Mouse (Mus musculus) lung, postnatal 4 days (tissue): ENCODE measurements around the gene Scamp1.
A peak's percentile ranks its signal among the peaks of the same experiment; 100 is the strongest.

ENCODE experiments used
- DNase-seq, 2 experiments: peaks; one replicate each; pipeline ENCODE4 v3.0.0; 2021

Gene Scamp1

DNA sequence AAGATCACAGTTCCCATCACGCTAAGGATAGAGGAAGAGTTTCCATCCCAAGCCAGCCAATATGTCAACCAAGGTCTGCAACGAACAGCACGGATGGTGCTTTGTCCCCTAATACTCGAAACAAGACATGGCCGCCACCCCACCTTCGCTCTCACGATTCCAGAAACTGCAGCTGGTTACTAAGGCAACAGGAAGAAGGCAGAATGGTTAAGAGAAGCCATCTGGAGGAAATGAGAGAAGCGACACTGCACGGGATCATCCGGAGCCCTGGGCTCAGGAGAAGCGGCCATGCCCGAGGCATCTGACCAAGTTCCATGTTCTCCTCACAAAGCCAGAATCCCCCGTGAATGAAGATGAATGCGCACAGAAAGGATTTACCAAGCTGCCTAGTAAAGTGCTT lies 62.0 kb downstream of the Scamp1 start:
- no peak for DNase-seq

GRCm38 (mm10) chr13:94212716-94213115 lies 72.9 kb downstream of the Scamp1 start:
- DNase-seq: peak in 1 of 2 experiments; percentile 21

GRCm38 (mm10) chr13:94212179-94212578 lies 73.5 kb downstream of the Scamp1 start:
- DNase-seq: no peak

DNA sequence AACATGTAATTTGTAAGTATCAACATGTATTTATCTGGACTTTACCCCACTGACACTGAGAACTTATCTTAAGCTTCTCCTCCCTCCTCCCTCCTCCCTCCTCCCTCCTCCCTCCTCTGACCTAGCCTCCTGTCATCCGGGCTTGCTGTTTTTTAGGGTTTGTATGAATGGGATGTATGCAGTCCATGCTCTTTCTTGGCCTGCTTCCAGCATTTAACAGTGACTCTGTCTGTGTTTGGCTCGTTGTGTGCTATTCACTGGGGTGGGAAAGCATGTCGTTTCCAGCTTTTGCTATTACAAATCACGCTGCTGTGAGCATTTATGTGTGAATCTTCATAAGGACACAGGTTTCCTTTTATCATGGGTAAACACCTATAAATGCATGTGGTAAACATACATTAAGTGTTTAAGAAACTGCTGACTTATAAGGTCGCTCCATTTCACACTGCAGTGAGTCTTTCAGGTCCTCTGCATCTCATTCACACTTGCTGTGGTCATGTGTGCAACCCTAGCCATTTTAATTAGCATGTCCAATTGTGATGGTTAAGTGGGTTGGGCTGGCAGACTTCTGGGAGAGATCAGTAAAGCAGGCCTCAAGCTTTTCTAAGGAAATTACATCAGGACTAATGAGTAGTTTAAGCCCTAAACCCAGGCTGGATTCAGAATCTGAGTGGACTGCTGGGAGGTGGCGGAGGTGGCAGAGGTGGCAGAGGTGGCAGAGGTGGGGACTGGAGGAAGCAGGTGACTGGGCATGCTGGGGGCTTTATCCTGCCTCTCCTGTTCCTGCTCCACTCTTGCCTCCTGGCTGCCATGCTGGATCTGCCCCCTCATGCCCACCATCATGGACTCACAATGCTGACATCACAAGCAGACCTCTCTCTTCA lies 74.2 kb downstream of the Scamp1 start:
- DNase-seq: no peak

DNA sequence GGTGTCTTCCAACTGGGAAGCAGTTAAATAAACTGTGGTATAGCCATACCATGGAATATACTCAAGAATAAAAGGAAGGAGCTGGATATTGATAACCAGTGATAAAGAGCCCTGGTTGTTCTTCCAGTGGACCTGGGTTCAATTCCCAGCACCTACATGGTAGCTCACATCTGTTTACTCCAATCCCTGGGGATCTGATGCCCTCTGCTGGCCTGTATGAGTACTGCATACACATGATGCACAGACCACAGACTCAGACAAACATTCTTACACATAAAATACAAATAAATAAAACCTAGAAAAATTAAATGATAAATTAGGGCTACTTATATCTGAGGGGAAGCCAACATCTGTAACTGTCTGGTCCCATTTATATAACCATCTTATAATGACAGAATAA lies 76.8 kb downstream of the Scamp1 start:
- DNase-seq: no peak

GRCm38 (mm10) chr13:94207973-94208372 lies 77.7 kb downstream of the Scamp1 start:
- DNase-seq: peak in 1 of 2 experiments; percentile 20

GRCm38 (mm10) chr13:94205234-94205633 lies 80.4 kb downstream of the Scamp1 start:
- peak; percentile 51 to 64 for DNase-seq

DNA sequence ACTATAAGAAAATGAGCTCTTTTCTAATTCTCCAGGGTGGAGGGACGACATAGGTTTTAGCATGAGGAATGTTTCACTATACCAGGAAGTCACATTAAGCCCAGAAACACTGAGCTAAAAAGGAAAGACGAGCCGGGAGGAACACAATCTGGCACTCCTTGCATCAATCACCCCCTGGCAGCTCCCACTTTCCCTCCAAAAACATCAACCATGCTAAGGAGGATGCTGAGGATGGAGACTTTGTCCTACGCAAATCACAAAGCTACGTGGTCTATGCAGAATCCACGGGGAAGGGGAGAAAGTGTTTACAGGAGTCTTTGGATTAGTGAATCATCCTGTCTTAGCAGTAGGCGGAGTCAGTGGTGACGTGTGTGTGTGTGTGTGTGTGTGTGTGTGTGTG lies 85.8 kb downstream of the Scamp1 start:
- DNase-seq: no peak

DNA sequence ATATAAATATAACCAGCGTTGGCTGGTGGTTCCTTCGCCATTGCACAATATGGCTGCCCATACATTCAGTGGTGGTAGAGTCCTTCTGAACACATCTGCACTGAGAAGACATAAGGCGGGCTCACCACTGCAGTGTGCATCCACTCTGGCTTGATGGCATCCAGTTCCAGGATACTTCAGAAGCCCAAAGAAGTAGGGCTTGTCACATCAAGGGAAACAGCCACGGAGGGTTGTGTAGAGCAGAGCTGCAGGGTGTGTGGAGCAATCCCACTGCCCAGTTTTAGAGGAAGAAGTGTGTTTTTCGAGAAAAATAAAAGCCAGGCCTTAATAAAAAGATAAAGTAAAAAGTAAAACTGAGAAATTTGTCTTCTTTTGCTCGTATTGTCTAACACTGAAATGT lies 87.0 kb downstream of the Scamp1 start:
- DNase-seq: peak in 1 of 2 experiments; percentile 12

DNA sequence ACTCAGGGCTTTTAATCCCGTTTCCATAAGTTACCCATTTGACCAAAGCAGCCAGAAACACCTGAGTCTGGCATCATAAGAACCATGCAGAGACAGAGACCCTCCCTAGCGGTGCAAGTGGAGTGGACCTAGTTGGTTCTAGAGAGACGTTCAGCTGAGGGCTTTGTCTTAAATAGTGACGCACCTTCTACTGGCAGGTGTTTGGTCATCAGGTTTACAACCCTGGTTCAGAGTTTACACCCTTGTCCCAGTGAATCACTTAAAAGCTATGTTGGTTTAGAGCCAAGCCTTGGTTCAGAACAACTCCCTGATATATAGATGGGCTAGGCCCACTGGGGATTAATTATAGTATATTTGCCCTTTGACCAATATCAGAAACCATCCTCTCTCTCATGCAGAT lies 92.4 kb downstream of the Scamp1 start:
- DNase-seq: no peak

DNA sequence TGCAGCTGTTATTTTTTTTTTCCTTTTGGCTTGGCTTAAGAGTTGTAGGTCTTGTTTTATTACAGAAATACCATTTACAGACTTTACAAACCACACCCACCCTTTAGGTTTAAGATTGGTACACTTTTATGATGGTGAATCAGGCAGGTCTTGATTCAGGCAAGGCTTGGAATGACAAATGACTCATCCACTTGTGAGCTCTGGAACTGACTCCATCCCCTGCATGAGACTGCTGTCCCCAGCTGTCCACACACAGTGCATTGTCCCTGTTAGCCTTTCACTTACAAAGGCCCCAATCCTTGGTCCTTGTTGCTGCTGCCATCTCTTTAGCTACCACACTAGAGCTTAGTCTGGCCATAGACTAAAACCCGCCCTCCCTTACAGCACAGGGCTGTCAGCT lies 95.3 kb downstream of the Scamp1 start:
- peak in 1 of 2 experiments; percentile 11 for DNase-seq

- peak in 1 of 2 experiments; percentile 5 for DNase-seq
Measured at GRCm38 (mm10) chr13:94188200-94189086, 97.2 kb downstream of the Scamp1 start.

DNA sequence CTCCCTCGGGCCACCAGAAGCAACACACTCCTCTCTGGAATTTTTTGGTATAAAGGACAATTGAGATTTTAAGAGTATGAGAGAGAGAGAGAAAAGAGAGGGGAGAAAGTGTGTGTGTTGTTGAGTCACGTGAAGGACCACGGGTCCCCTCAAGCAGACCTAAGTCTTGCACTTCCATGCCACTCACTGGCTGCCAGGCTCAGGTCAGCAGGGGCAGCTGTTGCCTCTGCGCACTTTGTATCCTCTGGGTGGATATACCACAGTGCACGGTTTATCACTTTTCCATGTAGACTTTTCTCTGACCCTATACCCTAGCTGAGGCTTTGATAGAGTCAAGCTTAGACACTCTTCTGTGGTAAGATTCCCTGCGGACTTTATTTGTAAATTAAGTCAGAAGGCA lies 100.0 kb downstream of the Scamp1 start:
- peak in 1 of 2 experiments; percentile 11 for DNase-seq

DNA sequence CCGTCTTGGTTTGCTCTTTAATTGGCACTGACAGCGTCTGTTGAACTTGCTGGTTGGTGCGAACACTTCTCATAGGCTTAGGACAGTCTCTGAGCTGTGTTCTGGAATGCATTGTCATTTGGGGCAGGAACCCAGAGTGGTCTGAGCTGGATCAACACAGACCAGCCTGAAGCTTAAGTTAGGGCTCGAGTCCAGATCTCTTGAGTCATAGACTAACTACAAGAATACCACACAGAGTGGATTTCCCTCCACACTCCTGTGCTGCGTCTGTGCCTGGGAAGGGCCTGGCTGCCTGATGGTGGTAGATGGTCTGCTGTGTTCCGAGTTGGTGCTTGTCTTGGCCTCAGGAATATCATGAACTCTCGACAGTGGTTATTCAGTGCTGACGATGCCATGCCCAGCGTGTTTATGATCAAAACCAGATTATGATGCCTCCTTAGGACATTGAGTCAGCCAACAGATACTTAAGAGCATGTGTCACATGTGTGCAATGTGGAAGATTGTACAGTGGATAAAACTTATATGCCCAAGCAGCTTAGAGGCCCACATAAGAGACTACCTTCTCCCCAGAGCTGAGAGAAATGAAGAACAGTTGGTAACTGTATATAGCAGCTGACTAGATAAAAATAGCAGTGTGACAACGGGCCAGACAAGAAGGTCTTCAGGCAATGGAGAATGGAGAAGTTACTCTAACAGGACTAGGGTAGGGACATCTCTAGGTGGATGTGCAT lies 100.8 kb downstream of the Scamp1 start:
- DNase-seq: peak in 1 of 2 experiments; percentile 21

GRCm38 (mm10) chr13:94183372-94184021 lies 102.2 kb downstream of the Scamp1 start:
- DNase-seq: peak in 1 of 2 experiments; percentile 35

- DNase-seq: peak in 1 of 2 experiments; percentile 16
Measured at GRCm38 (mm10) chr13:94182026-94182425, 103.6 kb downstream of the Scamp1 start.

- peak; percentile 18 to 52 for DNase-seq
Measured at GRCm38 (mm10) chr13:94180477-94181420, 104.9 kb downstream of the Scamp1 start.

GRCm38 (mm10) chr13:94178401-94179040 lies 107.1 kb downstream of the Scamp1 start:
- peak; percentile 55 to 65 for DNase-seq

- DNase-seq: peak in 1 of 2 experiments; percentile 57
Measured at GRCm38 (mm10) chr13:94177148-94177547, 108.5 kb downstream of the Scamp1 start.

GRCm38 (mm10) chr13:94175379-94176050 lies 110.1 kb downstream of the Scamp1 start:
- no peak for DNase-seq
